Mouse (Mus musculus) effector memory CD4-positive, alpha-beta T cell, adult 5 months (primary cell): ENCODE results near the gene Amy2a1. TPM values are rescaled to one million over a fixed set of nuclear protein-coding genes. Genes with fewer than 3 reads are reported as not detected.

ENCODE experiments used
- polyA plus RNA-seq: library from polyadenylated mRNA; unstranded; fragments of 100-300 nt; shearing (Covaris generic); gene quantifications from one replicate; pipeline ENCODE4 v1.2.1, GENCODE M21; 2017

The Amy2a1 gene
- polyA plus RNA-seq = not detected

GRCm38 (mm10) chr3:113532328-113532727, at the start of gene Amy2a1:
TSS of gene Amy2a1 (minus strand) at chr3:113532428.

Other genes with a start within 250 kb of the Amy2a1 start
- not detected for gene Amy2a4, start 241.0 kb downstream of the Amy2a1 start, polyA plus RNA-seq
- not detected for gene Amy2a3, start 208.4 kb downstream of the Amy2a1 start, polyA plus RNA-seq
- not detected for gene Amy2a2, start 175.8 kb downstream of the Amy2a1 start, polyA plus RNA-seq
- 1.2 TPM for gene Amy1, start 74.3 kb upstream of the Amy2a1 start, polyA plus RNA-seq
- 43.2 TPM for gene Rnpc3, start 97.7 kb upstream of the Amy2a1 start, polyA plus RNA-seq